In the genomic region with DNA sequence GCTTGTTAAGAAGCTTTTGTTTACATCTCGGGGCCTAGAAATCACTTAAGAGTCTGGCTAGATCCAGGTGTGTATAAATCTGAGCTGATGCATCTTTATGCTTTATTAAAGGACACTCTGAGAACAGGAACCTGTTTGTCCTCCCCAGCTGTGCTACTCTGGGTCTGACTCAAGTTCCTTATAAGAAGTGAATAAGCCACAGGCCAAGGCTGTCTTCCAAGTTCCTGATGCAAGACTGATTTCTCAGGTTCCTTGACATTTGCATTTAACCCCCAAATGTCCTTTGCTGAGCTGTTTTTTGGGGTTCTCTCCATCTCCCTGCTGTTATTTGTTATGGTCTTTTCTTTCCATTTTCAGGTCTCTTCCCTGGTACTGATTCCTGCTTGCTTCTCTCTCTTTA, we compare ENCODE assay signal across 24 mouse cellular contexts. TPM values are rescaled to one million over a fixed set of nuclear protein-coding genes. Genes with fewer than 3 reads are reported as not detected.
DNase-seq lines count a peak whose midpoint lies in the region; ATAC-seq and TF ChIP-seq lines count a peak whose summit lies in the region.
"Had no signal": no experiment of that assay in that cellular context is flagged by ENCODE, and none has a peak within 500 bp of the region (broad histone marks: within the 10 kb centered on the region; RNA-seq: fewer than 3 reads in every experiment).

No protein-coding gene starts in this region.

- H3K4me2 ChIP-seq in kidney, embryonic 15.5 days, result no peak overlapping the region
- no peak overlapping the region for H3K4me2 ChIP-seq in stomach, embryonic 16.5 days (ENCODE audit: low read depth, low read length)
- H3K4me2 ChIP-seq: forebrain, embryonic 13.5 days; liver, embryonic 11.5 days; lung, embryonic 15.5 days; neural tube, embryonic 15.5 days had no signal

- no peak for TF ChIP-seq POLR2A in kidney, adult 2 months (IDR thresholded peaks at IDR 0.05; ENCODE audit: low read depth, low read length)
- TF ChIP-seq POLR2A in MEL (IDR thresholded peaks at IDR 0.05; ENCODE audit: control insufficient read depth in 1 of 2, insufficient read depth in 1 of 2, low read depth in 1 of 2, low read length in 2 of 2, poor library complexity in 1 of 2), result no peak

- H3K9me3 ChIP-seq in kidney, embryonic 15.5 days (replicated peaks), result no peaks in the 10 kb centered on the region
- H3K9me3 ChIP-seq in MEL (replicated peaks; ENCODE audit: insufficient read depth, low read length), result no peaks in the 10 kb centered on the region
- H3K9me3 ChIP-seq in stomach, embryonic 16.5 days (replicated peaks; ENCODE audit: control insufficient read depth, low read length), result no peaks in the 10 kb centered on the region
- H3K9me3 ChIP-seq: forebrain, embryonic 13.5 days; lung, embryonic 15.5 days; midbrain, embryonic 10.5 days; neural tube, embryonic 15.5 days had no signal

- H3K4me1 ChIP-seq in kidney, adult 2 months (ENCODE audit: control insufficient read depth, insufficient read depth, low read length), result no peaks in the 10 kb centered on the region
- peaks cover 12% of the 10 kb centered on the region; the same call in 1 of the 2 replicates for H3K4me1 ChIP-seq in kidney, embryonic 15.5 days
- H3K4me1 ChIP-seq in MEL (ENCODE audit: control insufficient read depth in 1 of 2, insufficient read depth in 2 of 2, low read length in 2 of 2), result peaks cover 5 to 6% of the 10 kb centered on the region in 2 experiments; a peak in 2 of 4 replicates
- H3K4me1 ChIP-seq in stomach, embryonic 16.5 days (ENCODE audit: control insufficient read depth, insufficient read depth, low read length), result 0 out of 2 replicates have a peak, but pooled peaks cover 3% of the 10 kb centered on the region
- H3K4me1 ChIP-seq: forebrain, embryonic 13.5 days; lung, embryonic 15.5 days had no signal

- no peak overlapping the region for H3K27ac ChIP-seq in kidney, adult 2 months (ENCODE audit: insufficient read depth, low read depth, low read length)
- H3K27ac ChIP-seq in kidney, embryonic 15.5 days, result no peak overlapping the region
- no peak overlapping the region for H3K27ac ChIP-seq in MEL (ENCODE audit: control insufficient read depth, low read depth, low read length)
- 0 out of 2 replicates have a peak overlapping the region, but pooled peaks have one; percentile 18 for H3K27ac ChIP-seq in stomach, embryonic 16.5 days (ENCODE audit: low read length)
- H3K27ac ChIP-seq: forebrain, embryonic 13.5 days; lung, embryonic 15.5 days; midbrain, embryonic 10.5 days; neural tube, embryonic 15.5 days had no signal

- H3K79me2 ChIP-seq in MEL (ENCODE audit: control insufficient read depth, insufficient read depth, low read length, poor library complexity), result no peaks in the 10 kb centered on the region

- 95% methylated on average over 1 of the region's 1 CpGs for WGBS in kidney, adult 2 months
- WGBS in kidney, embryonic 15.5 days, result 81% methylated on average over 1 of the region's 1 CpGs
- WGBS in stomach, embryonic 16.5 days, result 76% methylated on average over 1 of the region's 1 CpGs

- TF ChIP-seq EP300 in MEL (IDR thresholded peaks at IDR 0.05; ENCODE audit: low read depth in 1 of 2, low read length in 2 of 2), result no peak

- no peak for TF ChIP-seq RAD21 in MEL (IDR thresholded peaks at IDR 0.05; ENCODE audit: low read depth, low read length)

- no peak for TF ChIP-seq CTCF in kidney, adult 2 months (conservative IDR thresholded peaks at IDR 0.05; ENCODE audit: insufficient read depth, insufficient read length, low read depth, low read length)
- no peak for TF ChIP-seq CTCF in MEL (IDR thresholded peaks at IDR 0.05 in 2 of 3, conservative IDR thresholded peaks at IDR 0.05 in 1 of 3; ENCODE audit: control insufficient read depth in 1 of 3, insufficient read depth in 1 of 3, low read depth in 2 of 3, low read length in 3 of 3, poor library complexity in 1 of 3, severe bottlenecking in 1 of 3)

- no peaks in the 10 kb centered on the region for H3K36me3 ChIP-seq in kidney, adult 2 months (ENCODE audit: control insufficient read depth, insufficient read depth, low read length)
- H3K36me3 ChIP-seq in kidney, embryonic 15.5 days, result no peaks in the 10 kb centered on the region
- H3K36me3 ChIP-seq in MEL (ENCODE audit: control insufficient read depth in 1 of 2, insufficient read depth in 2 of 2, low read length in 2 of 2), result peaks cover 0 to 7% of the 10 kb centered on the region in 2 experiments; a peak in 2 of 4 replicates
- H3K36me3 ChIP-seq in stomach, embryonic 16.5 days (ENCODE audit: control insufficient read depth, insufficient read depth, low read length), result no peaks in the 10 kb centered on the region
- H3K36me3 ChIP-seq: lung, embryonic 15.5 days; midbrain, embryonic 10.5 days; neural tube, embryonic 15.5 days had no signal

- no peak overlapping the region for H3K4me3 ChIP-seq in kidney, adult 2 months (ENCODE audit: insufficient read depth, low read depth, low read length)
- no peak overlapping the region for H3K4me3 ChIP-seq in kidney, embryonic 15.5 days (replicated peaks)
- H3K4me3 ChIP-seq in MEL (ENCODE audit: control insufficient read depth in 1 of 2, insufficient read depth in 1 of 2, low read depth in 2 of 2, low read length in 2 of 2), result no peak overlapping the region
- H3K4me3 ChIP-seq in stomach, embryonic 16.5 days (replicated peaks; ENCODE audit: low read length), result no peak overlapping the region
- H3K4me3 ChIP-seq: forebrain, embryonic 13.5 days; lung, embryonic 15.5 days; midbrain, embryonic 10.5 days; neural tube, embryonic 15.5 days had no signal

- peak; percentile 17 for DNase-seq in kidney, adult 2 months
- DNase-seq in MEL (ENCODE audit: low read depth, low spot score), result peak; percentile 77
- peak; percentile 53 for DNase-seq in fibroblast of lung, adult 2 months (ENCODE audit: low read depth)
- no peak for DNase-seq in spleen, postnatal 4 days (ENCODE audit: low spot score in 2 of 2)
- no peak for DNase-seq in frontal cortex, postnatal 10 days (ENCODE audit: low spot score in 2 of 2)
- DNase-seq in gastrocnemius, adult 18-20 months (ENCODE audit: low spot score), result no peak
- DNase-seq: adrenal gland, postnatal 10 days; cerebellum, adult 2 months; gastrocnemius, postnatal 10 days; heart, adult 11 months; kidney, postnatal 36 days; layer of hippocampus, postnatal 36 days; lung, postnatal 4 days; right cerebral cortex, adult 18-20 months had no signal

- ATAC-seq in kidney, embryonic 15.5 days (replicated peaks; ENCODE audit: low FRiP score), result no peak
- ATAC-seq in stomach, embryonic 16.5 days (ENCODE audit: insufficient read depth, low FRiP score), result no peak
- ATAC-seq: activated CD4-positive, CD25-positive, alpha-beta regulatory T cell, adult 4 months; forebrain, embryonic 13.5 days; hindbrain, embryonic 16.5 days; intestine, embryonic 16.5 days had no signal

- no peak overlapping the region for H3K9ac ChIP-seq in kidney, embryonic 15.5 days
- H3K9ac ChIP-seq in MEL (ENCODE audit: control insufficient read depth, low read depth, low read length, poor library complexity, severe bottlenecking), result no peak overlapping the region
- H3K9ac ChIP-seq in stomach, embryonic 16.5 days (ENCODE audit: low read length), result no peak overlapping the region
- H3K9ac ChIP-seq: forebrain, embryonic 13.5 days; lung, embryonic 15.5 days; neural tube, embryonic 15.5 days had no signal

- H3K27me3 ChIP-seq in kidney, adult 2 months (replicated peaks; ENCODE audit: control insufficient read depth, insufficient read depth, low read length), result no peaks in the 10 kb centered on the region
- H3K27me3 ChIP-seq in kidney, embryonic 15.5 days, result no peaks in the 10 kb centered on the region
- H3K27me3 ChIP-seq in MEL (ENCODE audit: control insufficient read depth in 1 of 2, insufficient read depth in 2 of 2, low read length in 2 of 2), result no peaks in the 10 kb centered on the region
- no peaks in the 10 kb centered on the region for H3K27me3 ChIP-seq in stomach, embryonic 16.5 days (ENCODE audit: control insufficient read depth, insufficient read depth, low read length)
- H3K27me3 ChIP-seq: forebrain, embryonic 13.5 days; lung, embryonic 15.5 days; neural tube, embryonic 15.5 days had no signal

TF ChIP-seq in MEL, 35 proteins besides CTCF, POLR2A, EP300 and RAD21:
- no peak for TF ChIP-seq GABPA (IDR thresholded peaks at IDR 0.05; ENCODE audit: low read depth, low read length)
- TF ChIP-seq RCOR1 (IDR thresholded peaks at IDR 0.05; ENCODE audit: low read depth, low read length), result 0 out of 2 replicates have a peak, but pooled peaks have one; percentile 6
- 0 out of 2 replicates have a peak, but pooled peaks have one; percentile 32 for TF ChIP-seq SIN3A (IDR thresholded peaks at IDR 0.05; ENCODE audit: low read length)
- no peak for TF ChIP-seq MAZ (IDR thresholded peaks at IDR 0.05; ENCODE audit: low read depth, low read length)
- peak; percentile 73 for TF ChIP-seq ETS1 (IDR thresholded peaks at IDR 0.05; ENCODE audit: low read depth, low read length)

RNA-seq across cellular contexts. Expression of gene Fam234b, which starts 5.9 kb away (rescaled TPM):
- 14.2 and 15.6 TPM in 2 replicates for polyA plus RNA-seq in kidney, adult 2 months (2012; rRNA removed)
- polyA plus RNA-seq in kidney, embryonic 15.5 days (2015; fragmentation: Nextera tagmentation; extraction: Ambion mirVana), result 35.5 and 37.4 TPM in 2 replicates
- total RNA-seq in MEL (2012; rRNA removed), result 11.9 and 12.2 TPM in 2 replicates
- 10 to 100 TPM in 1 of 2 experiments, not detected in 1; 20.5 TPM for polyA plus RNA-seq in MEL (2012; ENCODE audit: insufficient read depth in 1 of 2, insufficient read length in 2 of 2, low read depth in 1 of 2, low replicate concordance in 2 of 2, missing spikeins in 1 of 2)
- polyA plus RNA-seq in stomach, embryonic 16.5 days (2015; fragmentation: Nextera tagmentation; extraction: Ambion mirVana), result 29.1 and 33.3 TPM in 2 replicates
- 1 to 10 TPM; 2.3 to 6.1 TPM for total RNA-seq in gastrocnemius, adult 18-20 months (2021)

RNA-seq across cellular contexts. Expression of gene Hebp1, which starts 5.9 kb away (rescaled TPM):
- polyA plus RNA-seq in kidney, adult 2 months (2012; rRNA removed), result 71.1 and 82.9 TPM in 2 replicates
- 27.1 and 28.0 TPM in 2 replicates for polyA plus RNA-seq in kidney, embryonic 15.5 days (2015; fragmentation: Nextera tagmentation; extraction: Ambion mirVana)
- 8.5 and 16.7 TPM in 2 replicates for total RNA-seq in MEL (2012; rRNA removed)
- 10 to 100 TPM in 1 of 2 experiments, not detected in 1; 25.1 TPM for polyA plus RNA-seq in MEL (2012; ENCODE audit: insufficient read depth in 1 of 2, insufficient read length in 2 of 2, low read depth in 1 of 2, low replicate concordance in 2 of 2, missing spikeins in 1 of 2)
- 37.4 and 37.7 TPM in 2 replicates for polyA plus RNA-seq in stomach, embryonic 16.5 days (2015; fragmentation: Nextera tagmentation; extraction: Ambion mirVana)
- 1 to 10 TPM; 8.6 to 8.9 TPM for total RNA-seq in gastrocnemius, adult 18-20 months (2021)

Comparison
In these comparisons a context has a peak if more than half of its experiments do, and no peak if none do; other contexts are left out.
1. DNase-seq: peak in kidney, adult 2 months (single experiment), MEL (single experiment) and fibroblast of lung, adult 2 months (single experiment); none in spleen, postnatal 4 days (0 of 2), frontal cortex, postnatal 10 days (0 of 2) and gastrocnemius, adult 18-20 months (single experiment).